Mouse (Mus musculus): ENCODE data around the gene Abhd6. TPM values are rescaled to one million over a fixed set of nuclear protein-coding genes. Genes with fewer than 3 reads are reported as not detected.
A peak's percentile ranks its signal among the peaks of the same experiment; 100 is the strongest.

Gene Abhd6
- polyA plus RNA-seq, 1 experiment from 2014 or later: 36.7 TPM

GRCm38 (mm10) chr14:8032087-8032944 lies 29.6 kb downstream of the Abhd6 start:
- Histone ChIP-seq H3K9ac (replicated peaks; ENCODE audit: low read depth, low read length) (no peak overlapping the region), H3K27ac (ENCODE audit: low read length) (no peak overlapping the region)
- 45% methylated on average over 13 of the region's 13 CpGs for WGBS

GRCm38 (mm10) chr14:8034561-8034960 lies 31.9 kb downstream of the Abhd6 start:
- Histone ChIP-seq H3K4me1 (replicated peaks; ENCODE audit: control insufficient read depth, insufficient read depth, low read length) (peaks cover 9% of the 10 kb centered on the region; the same call in 1 of the 2 replicates), H3K27me3 (replicated peaks; ENCODE audit: control insufficient read depth, insufficient read depth, low read length) (no peaks in the 10 kb centered on the region), H3K9ac (replicated peaks; ENCODE audit: low read depth, low read length) (no peak overlapping the region), H3K36me3 (ENCODE audit: control insufficient read depth, insufficient read depth) (no peaks in the 10 kb centered on the region), H3K4me2 (ENCODE audit: low read length) (no peak overlapping the region), H3K27ac (ENCODE audit: low read length) (no peak overlapping the region), H3K4me3 (replicated peaks; ENCODE audit: low read length) (no peak overlapping the region), H3K9me3 (ENCODE audit: control insufficient read depth, low read length) (no peaks in the 10 kb centered on the region)
- WGBS: 83% methylated on average over 5 of the region's 5 CpGs
- no peak for ATAC-seq

More at GRCm38 (mm10) chr14:8032087-8032944, 29.6 kb downstream of the Abhd6 start:
- Histone ChIP-seq H3K4me2 (ENCODE audit: low read length) (no peak overlapping the region), H3K36me3 (ENCODE audit: control insufficient read depth, insufficient read depth) (no peaks in the 10 kb centered on the region), H3K27me3 (replicated peaks; ENCODE audit: control insufficient read depth, insufficient read depth, low read length) (no peaks in the 10 kb centered on the region), H3K4me3 (replicated peaks; ENCODE audit: low read length) (no peak overlapping the region), H3K9me3 (ENCODE audit: control insufficient read depth, low read length) (no peaks in the 10 kb centered on the region), H3K4me1 (replicated peaks; ENCODE audit: control insufficient read depth, insufficient read depth, low read length) (peaks cover 7% of the 10 kb centered on the region; the same call in 1 of the 2 replicates)
- 0 out of 2 replicates have a peak, but pooled peaks have one; percentile 45 for ATAC-seq

GRCm38 (mm10) chr14:8035951-8036350 lies 33.2 kb downstream of the Abhd6 start:
- no peak for ATAC-seq
- H3K27ac ChIP-seq (ENCODE audit: low read length): no peak overlapping the region
- no peaks in the 10 kb centered on the region for H3K27me3 ChIP-seq (replicated peaks; ENCODE audit: control insufficient read depth, insufficient read depth, low read length)
- no peak overlapping the region for H3K4me3 ChIP-seq (replicated peaks; ENCODE audit: low read length)
- no peak overlapping the region for H3K4me2 ChIP-seq (ENCODE audit: low read length)
- H3K36me3 ChIP-seq (ENCODE audit: control insufficient read depth, insufficient read depth): no peaks in the 10 kb centered on the region
- H3K9me3 ChIP-seq (ENCODE audit: control insufficient read depth, low read length): no peaks in the 10 kb centered on the region
- H3K4me1 ChIP-seq (replicated peaks; ENCODE audit: control insufficient read depth, insufficient read depth, low read length): peaks cover 9% of the 10 kb centered on the region; the same call in 1 of the 2 replicates
- H3K9ac ChIP-seq (replicated peaks; ENCODE audit: low read depth, low read length): no peak overlapping the region
- WGBS: 89% methylated on average over 6 of the region's 6 CpGs

DNA sequence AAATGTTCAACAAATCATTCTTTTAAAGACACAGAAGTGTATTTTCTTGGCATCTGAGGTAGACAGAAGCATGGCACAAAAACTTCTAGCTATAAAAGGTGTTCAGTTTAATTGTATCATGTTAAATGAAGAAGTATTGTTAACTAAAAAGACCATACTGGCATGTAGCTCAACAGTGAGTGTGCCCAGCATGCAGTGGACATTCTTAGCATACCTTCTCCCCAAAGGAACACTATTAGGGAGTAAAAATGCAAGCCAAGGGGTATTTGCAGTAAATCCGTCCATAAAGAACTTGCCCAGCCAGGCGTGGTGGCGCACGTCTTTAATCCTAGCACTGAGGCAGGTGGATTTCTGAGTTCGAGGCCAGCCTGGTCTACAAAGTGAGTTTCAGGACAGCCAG lies 33.7 kb downstream of the Abhd6 start:
- H3K4me3 ChIP-seq (replicated peaks; ENCODE audit: low read length): no peak overlapping the region
- H3K36me3 ChIP-seq (ENCODE audit: control insufficient read depth, insufficient read depth): no peaks in the 10 kb centered on the region
- no peaks in the 10 kb centered on the region for H3K27me3 ChIP-seq (replicated peaks; ENCODE audit: control insufficient read depth, insufficient read depth, low read length)
- no peak for ATAC-seq
- peaks cover 9% of the 10 kb centered on the region; the same call in 1 of the 2 replicates for H3K4me1 ChIP-seq (replicated peaks; ENCODE audit: control insufficient read depth, insufficient read depth, low read length)
- H3K9ac ChIP-seq (replicated peaks; ENCODE audit: low read depth, low read length): no peak overlapping the region
- WGBS: 67% methylated on average over 5 of the region's 5 CpGs
- no peaks in the 10 kb centered on the region for H3K9me3 ChIP-seq (ENCODE audit: control insufficient read depth, low read length)
- H3K27ac ChIP-seq (ENCODE audit: low read length): no peak overlapping the region
- no peak overlapping the region for H3K4me2 ChIP-seq (ENCODE audit: low read length)

DNA sequence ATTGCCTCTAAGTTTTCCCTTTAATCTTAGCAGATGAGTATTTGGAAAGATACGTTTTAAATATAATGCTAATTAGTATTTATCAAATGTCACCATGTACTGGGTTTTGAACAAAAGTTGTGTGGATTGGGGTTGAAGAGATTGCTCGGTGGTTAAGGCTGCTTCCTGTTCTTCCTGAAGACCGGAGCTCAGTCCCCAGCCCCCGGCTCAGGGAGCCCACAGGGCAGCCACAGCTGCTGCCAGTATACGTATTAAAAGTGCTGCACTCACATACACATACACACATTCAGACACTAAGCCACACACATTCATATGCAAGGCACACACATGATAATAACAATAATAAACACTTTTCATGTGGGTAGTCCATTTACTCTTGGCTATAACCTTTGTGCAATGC lies 35.4 kb downstream of the Abhd6 start:
- H3K27me3 ChIP-seq (replicated peaks; ENCODE audit: control insufficient read depth, insufficient read depth, low read length): no peaks in the 10 kb centered on the region
- H3K36me3 ChIP-seq (ENCODE audit: control insufficient read depth, insufficient read depth): no peaks in the 10 kb centered on the region; the same call in 1 of the 2 replicates
- no peak overlapping the region for H3K4me3 ChIP-seq (replicated peaks; ENCODE audit: low read length)
- H3K9ac ChIP-seq (replicated peaks; ENCODE audit: low read depth, low read length): no peak overlapping the region
- ATAC-seq: no peak
- H3K9me3 ChIP-seq (ENCODE audit: control insufficient read depth, low read length): no peaks in the 10 kb centered on the region
- H3K4me1 ChIP-seq (replicated peaks; ENCODE audit: control insufficient read depth, insufficient read depth, low read length): 0 out of 2 replicates have a peak, but pooled peaks cover 2% of the 10 kb centered on the region
- WGBS: 85% methylated on average over 5 of the region's 5 CpGs
- no peak overlapping the region for H3K4me2 ChIP-seq (ENCODE audit: low read length)
- no peak overlapping the region for H3K27ac ChIP-seq (ENCODE audit: low read length)

DNA sequence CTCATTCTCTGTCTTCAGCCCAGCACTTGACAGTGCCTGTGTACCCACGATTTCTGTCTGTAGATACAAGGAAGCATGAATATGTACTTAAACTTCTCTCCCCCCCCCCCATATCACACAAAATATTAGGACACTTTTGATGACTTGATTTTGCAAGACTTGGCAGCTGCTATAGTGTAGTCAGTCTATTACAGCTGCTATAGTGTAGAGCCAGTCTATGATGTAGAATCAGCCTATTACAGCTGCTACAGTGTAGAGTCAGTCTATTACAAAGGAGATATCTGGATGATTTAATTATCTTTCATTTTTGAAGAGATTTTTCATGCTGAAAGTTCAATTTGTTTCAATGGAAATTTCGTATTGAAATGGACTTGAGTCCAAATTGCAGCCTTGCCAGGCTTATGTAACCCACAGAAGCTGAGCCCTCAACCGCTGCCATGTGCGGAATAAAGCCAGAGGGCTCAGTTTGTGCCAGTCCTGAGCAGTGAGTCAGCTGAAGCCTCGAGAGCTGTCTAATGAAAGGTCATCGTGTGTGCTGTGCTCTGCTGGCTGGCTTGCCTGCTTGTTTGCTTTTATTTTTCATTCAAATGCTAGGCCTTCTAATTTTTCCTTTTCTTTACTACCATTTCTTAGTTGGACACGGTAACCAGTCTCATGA lies 36.2 kb downstream of the Abhd6 start:
- no peaks in the 10 kb centered on the region for H3K27me3 ChIP-seq (replicated peaks; ENCODE audit: control insufficient read depth, insufficient read depth, low read length)
- H3K9ac ChIP-seq (replicated peaks; ENCODE audit: low read depth, low read length): no peak overlapping the region
- no peak overlapping the region for H3K4me2 ChIP-seq (ENCODE audit: low read length)
- H3K4me1 ChIP-seq (replicated peaks; ENCODE audit: control insufficient read depth, insufficient read depth, low read length): 0 out of 2 replicates have a peak, but pooled peaks cover 2% of the 10 kb centered on the region
- WGBS: 68% methylated on average over 7 of the region's 7 CpGs
- no peaks in the 10 kb centered on the region for H3K9me3 ChIP-seq (ENCODE audit: control insufficient read depth, low read length)
- no peak overlapping the region for H3K27ac ChIP-seq (ENCODE audit: low read length)
- H3K4me3 ChIP-seq (replicated peaks; ENCODE audit: low read length): no peak overlapping the region
- no peaks in the 10 kb centered on the region; the same call in 1 of the 2 replicates for H3K36me3 ChIP-seq (ENCODE audit: control insufficient read depth, insufficient read depth)
- peak; percentile 45; the same call in 1 of the 2 replicates for ATAC-seq

- no peak for ATAC-seq
Observed at GRCm38 (mm10) chr14:8040179-8040578, 37.5 kb downstream of the Abhd6 start.

DNA sequence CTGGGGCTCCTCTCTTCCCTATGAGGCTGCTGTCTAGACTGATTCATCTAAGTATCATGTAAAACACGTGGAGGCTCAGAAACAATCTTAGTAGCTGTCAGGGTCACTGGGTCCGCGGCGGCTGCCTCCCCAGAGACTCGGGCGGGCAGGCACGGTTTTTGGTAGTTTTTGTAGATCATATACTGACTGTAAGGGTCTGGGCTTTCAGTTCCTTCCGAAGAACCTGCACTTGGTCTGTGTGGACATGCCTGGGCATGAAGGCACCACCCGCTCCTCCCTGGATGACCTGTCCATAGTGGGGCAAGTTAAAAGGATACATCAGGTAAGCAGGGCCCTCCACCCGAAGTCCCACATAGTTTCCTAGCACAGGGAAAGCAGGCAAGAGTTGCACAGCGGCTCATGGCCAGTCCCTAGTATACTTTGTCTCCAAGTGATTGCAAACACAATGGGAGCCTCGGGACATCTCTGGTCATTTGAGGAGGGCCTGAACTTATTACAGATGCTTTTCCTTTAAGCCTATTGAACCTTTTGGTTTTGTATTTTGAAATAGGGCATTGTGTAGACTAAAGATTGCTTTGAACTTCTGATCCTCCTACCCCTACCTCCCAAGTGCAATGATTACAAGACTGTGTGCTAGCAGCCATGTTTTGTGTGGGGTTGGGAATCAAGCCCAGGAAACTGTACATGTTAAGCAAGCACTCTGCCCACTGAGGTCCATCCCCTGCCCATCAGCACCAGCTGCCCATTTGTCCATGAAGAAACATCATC lies 38.4 kb downstream of the Abhd6 start:
- no peak for ATAC-seq
- peaks cover 2% of the 10 kb centered on the region; the same call in 1 of the 2 replicates for H3K36me3 ChIP-seq (ENCODE audit: control insufficient read depth, insufficient read depth)
- no peak overlapping the region for H3K9ac ChIP-seq (replicated peaks; ENCODE audit: low read depth, low read length)
- H3K9me3 ChIP-seq (ENCODE audit: control insufficient read depth, low read length): no peaks in the 10 kb centered on the region
- no peaks in the 10 kb centered on the region for H3K27me3 ChIP-seq (replicated peaks; ENCODE audit: control insufficient read depth, insufficient read depth, low read length)
- H3K4me2 ChIP-seq (ENCODE audit: low read length): no peak overlapping the region
- no peak overlapping the region for H3K4me3 ChIP-seq (replicated peaks; ENCODE audit: low read length)
- WGBS: 88% methylated on average over 12 of the region's 12 CpGs
- 0 out of 2 replicates have a peak, but pooled peaks cover 2% of the 10 kb centered on the region for H3K4me1 ChIP-seq (replicated peaks; ENCODE audit: control insufficient read depth, insufficient read depth, low read length)
- H3K27ac ChIP-seq (ENCODE audit: low read length): no peak overlapping the region

More at GRCm38 (mm10) chr14:8040179-8040578, 37.5 kb downstream of the Abhd6 start:
- H3K36me3 ChIP-seq (ENCODE audit: control insufficient read depth, insufficient read depth): no peaks in the 10 kb centered on the region; the same call in 1 of the 2 replicates
- WGBS: 95% methylated on average over 3 of the region's 3 CpGs
- H3K27me3 ChIP-seq (replicated peaks; ENCODE audit: control insufficient read depth, insufficient read depth, low read length): no peaks in the 10 kb centered on the region
- no peak overlapping the region for H3K4me3 ChIP-seq (replicated peaks; ENCODE audit: low read length)
- H3K27ac ChIP-seq (ENCODE audit: low read length): no peak overlapping the region
- 0 out of 2 replicates have a peak, but pooled peaks cover 2% of the 10 kb centered on the region for H3K4me1 ChIP-seq (replicated peaks; ENCODE audit: control insufficient read depth, insufficient read depth, low read length)
- H3K9ac ChIP-seq (replicated peaks; ENCODE audit: low read depth, low read length): no peak overlapping the region
- no peaks in the 10 kb centered on the region for H3K9me3 ChIP-seq (ENCODE audit: control insufficient read depth, low read length)
- no peak overlapping the region for H3K4me2 ChIP-seq (ENCODE audit: low read length)
